Mouse (Mus musculus) embryonic fibroblast, embryonic 13.5 days (primary cell): Measurements from ENCODE around the gene Osbpl10.

Experiments
- CTCF ChIP-seq: IDR thresholded peaks from 2 replicates; pipeline ENCODE4 v1.5.1; 2011; ENCODE audit warnings: mild to moderate bottlenecking, control low read depth, low read length, moderate library complexity, borderline replicate concordance; ENCODE audit not compliant: insufficient read depth
- POLR2A ChIP-seq: IDR thresholded peaks from 2 replicates; pipeline ENCODE4 v1.6.1; 2011; ENCODE audit warnings: low read depth, mild to moderate bottlenecking, control low read depth, low read length, moderate library complexity

GRCm38 (mm10) chr9:115231476-115231875 is 253.1 kb downstream of the Osbpl10 start:
- no peak for TF ChIP-seq CTCF
- TF ChIP-seq POLR2A = no peak
